Mouse (Mus musculus) erythroblast, embryonic 14.5 days (primary cell): Measurements from ENCODE around the gene Lpcat2.

ENCODE experiments used
- GATA1 ChIP-seq: IDR thresholded peaks from 2 replicates; pipeline ENCODE4 v1.6.1; 2012; ENCODE audit warnings: low read length, inconsistent platforms, mixed read lengths
- TAL1 ChIP-seq: IDR thresholded peaks from 3 replicates; pipeline ENCODE4 v1.6.1; 2012; ENCODE audit warnings: low read length, inconsistent platforms, mixed read lengths

DNA sequence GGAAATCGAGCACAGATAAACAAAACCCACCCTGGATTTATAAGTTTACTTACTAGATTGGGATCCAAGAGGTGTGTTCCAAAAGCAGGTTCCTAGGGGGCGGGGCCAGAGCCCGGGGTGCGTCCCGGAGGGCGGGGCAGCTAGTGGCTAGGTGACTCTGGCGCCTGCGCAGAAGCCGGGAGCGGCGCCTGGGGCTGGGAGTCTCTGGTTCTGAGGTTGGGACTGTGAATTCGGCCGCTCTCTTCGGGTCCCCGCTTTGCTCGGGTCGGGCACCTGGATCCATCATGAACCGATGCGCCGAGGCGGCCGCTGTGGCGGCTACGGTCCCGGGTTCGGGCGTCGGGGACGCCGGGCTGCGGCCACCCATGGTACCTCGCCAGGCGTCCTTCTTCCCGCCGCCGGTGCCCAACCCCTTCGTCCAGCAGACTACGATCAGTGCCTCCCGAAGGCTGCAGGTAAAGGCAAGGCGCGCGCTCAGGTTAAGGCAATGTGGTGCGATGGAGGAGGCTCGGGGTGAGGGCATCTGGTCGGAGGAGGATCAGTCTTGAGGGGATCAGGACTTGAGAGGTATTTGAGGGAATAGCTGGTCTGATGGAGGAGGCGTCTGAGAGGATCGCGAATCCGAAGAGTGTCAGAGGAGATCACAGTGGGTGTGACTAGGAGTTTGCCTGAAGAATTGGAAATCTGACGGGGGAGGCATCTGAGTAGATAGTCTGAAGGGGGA lies at the start of gene Lpcat2:
- TF ChIP-seq GATA1: no peak
- TF ChIP-seq TAL1: no peak
